Mouse (Mus musculus) heart, adult 9 months (tissue): ENCODE data around the gene Slc35f1.

Experiments
- DNase-seq, 2 experiments: peaks; one replicate each; pipeline ENCODE4 v3.0.0; 2022; ENCODE audit warnings: low spot score in 2 of 2

Gene Slc35f1

DNA sequence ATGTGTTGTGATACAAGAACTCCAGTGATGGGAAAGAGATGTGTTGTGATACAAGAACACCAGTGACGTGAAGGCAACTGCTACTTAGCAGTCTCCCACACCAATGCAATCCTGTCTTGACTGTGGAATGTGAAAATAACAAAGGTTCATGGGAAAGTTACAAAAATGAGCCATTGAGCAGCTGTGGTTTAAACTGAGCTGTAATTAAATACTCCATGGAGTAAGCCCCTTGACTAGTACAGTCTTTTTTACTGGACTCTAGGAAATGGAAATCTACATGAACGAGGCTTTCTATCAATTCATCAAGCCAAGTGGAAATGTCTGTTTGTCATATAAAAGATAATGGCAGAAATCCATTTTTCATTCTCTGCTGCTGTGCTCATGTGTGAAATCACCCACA lies 411.1 kb downstream of the Slc35f1 start:
- no peak for DNase-seq

DNA sequence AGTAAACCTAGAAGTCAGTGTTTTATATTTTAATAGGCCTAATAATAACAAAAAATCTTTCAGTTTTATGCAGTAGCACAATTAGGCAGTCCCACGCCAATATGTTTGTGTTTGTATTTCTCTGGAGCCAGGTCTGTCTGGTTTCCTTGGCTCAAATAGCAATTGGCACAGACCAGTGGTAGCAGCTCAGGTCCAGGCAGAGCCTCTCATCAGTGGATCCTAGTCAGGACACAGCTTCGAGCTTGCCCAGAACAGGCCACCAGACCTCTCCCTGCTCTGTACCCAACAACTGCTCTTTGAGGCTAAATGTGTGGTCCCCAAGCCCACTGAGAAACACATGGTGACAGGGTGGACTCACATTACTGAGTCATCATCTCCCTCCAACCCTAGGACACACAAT lies 412.1 kb downstream of the Slc35f1 start:
- DNase-seq, result no peak

DNA sequence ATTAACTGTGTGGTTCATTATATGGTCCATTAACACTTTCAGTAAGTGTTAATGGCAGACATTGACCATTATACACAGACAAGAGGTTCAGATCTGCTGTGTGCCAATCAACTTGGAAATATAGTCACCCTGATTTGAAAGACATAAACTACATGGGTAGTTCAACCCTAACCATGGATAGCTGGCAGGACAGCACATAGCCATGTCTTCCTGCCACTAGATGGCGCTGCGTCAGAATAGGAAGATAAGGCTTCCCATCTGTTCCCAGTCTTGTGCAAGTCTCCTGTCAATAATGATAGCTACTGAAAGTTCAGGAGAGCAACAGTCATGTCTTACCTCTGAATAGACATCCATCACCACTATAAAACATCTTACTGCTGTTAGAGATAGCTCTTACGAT lies 424.7 kb downstream of the Slc35f1 start:
- peak; percentile 10 to 54 for DNase-seq

DNA sequence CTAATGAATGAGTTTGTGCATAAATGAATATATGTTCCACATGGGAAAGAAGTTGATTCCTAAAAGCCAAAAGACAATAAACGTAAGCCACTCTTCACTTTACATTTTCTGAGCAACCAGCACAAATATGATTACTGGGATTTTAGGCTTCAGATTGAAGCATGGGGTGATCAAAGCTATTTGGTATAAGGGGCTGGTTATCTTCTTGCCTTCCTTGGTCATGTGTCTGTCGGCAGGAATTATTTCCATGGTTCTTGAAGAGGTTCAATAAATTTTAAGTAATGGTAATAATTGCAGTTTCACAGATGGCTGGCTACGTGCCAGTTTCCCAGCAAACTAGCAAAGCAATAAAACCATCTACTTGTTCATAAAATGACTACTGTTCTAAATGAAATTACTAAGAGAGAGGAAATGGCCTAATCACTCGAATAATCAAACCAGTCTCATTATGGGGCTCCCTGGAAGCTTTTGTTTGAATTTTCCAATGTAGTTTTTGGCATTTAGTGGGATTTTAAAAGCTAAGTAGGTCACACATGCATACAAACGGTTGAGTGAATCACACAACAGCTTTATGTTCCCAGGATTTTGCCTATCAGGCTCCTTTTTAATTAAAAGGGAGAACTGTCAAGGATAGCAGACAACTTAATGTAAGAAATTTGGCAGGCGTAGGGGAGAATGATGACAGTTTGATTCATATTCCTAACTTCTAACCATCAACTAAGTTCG lies 425.5 kb downstream of the Slc35f1 start:
- no peak for DNase-seq

DNA sequence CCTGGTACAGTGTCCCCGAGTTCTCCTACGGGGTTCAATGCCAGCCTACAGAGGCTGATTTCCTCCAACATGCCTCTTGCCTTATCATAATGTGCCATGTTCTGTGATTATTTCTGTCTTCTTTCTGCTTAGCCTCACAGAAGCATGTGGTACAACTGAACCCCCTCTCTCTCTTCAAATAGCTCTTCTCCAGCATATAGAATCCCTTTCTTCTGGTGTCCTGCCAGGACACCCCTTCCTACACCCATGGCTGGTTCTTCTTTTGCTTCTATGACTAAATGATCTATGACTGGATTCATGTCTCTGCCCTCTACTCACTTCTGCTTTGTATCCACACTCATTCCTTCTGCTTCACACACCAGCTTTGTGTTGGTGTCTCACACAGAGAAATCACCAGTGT lies 430.3 kb downstream of the Slc35f1 start:
- no peak for DNase-seq

DNA sequence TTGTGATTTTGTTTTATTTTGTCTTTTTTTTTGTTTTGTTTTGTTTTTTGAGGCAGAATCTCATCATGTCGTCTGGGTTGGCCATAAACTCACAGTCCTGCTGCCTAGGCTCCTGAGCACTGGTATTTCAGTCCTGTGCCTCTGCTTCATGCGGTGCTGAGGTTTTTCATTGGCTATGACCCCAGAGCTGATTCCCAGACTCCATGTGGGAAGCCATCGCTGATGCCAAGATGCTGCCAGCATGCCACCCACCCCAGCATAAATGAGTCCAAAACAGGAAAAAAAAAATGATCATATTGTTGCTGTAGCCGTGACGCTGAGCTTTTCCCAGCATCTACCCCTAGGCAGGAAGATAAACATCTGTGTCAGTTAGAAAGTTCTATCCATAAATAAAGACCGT lies 434.0 kb downstream of the Slc35f1 start:
- DNase-seq, result no peak

DNA sequence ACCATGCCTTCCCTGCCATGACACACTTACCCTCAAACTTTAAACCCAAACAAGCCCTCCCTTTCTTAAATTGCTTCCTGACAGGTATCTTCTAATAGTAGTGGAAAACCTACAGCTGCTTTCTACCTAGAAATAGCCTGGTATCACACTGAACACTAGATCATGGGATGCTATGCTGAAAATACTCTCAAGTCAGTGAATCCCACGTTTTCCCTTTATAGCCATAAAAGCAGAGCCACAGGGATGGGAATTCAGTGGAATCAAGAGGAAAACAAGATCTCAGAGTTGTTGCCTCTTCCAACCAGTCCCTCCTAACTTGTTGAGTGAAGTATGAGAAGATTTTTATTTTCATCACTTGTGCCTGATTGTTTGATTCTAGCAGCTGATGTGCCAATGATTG lies 442.4 kb downstream of the Slc35f1 start:
- no peak for DNase-seq

DNA sequence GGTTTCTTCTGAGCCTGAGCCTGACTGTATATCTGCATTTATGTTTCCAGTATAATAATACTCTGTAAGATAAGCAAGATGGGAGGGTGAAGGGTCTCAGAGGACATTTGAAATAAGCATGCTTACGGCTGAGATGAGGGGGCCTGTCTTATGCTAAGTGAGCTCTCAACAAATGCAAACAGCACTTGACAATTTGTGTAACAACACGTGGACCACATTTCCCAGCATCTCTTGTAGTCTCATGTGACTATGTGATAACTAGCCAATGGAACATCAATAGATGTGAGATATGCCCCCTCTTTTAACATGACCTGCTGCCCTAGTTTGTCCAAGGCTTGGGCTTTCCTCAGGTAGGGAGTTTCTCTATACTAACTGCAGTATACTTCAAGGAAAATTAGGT lies 460.0 kb downstream of the Slc35f1 start:
- no peak for DNase-seq

DNA sequence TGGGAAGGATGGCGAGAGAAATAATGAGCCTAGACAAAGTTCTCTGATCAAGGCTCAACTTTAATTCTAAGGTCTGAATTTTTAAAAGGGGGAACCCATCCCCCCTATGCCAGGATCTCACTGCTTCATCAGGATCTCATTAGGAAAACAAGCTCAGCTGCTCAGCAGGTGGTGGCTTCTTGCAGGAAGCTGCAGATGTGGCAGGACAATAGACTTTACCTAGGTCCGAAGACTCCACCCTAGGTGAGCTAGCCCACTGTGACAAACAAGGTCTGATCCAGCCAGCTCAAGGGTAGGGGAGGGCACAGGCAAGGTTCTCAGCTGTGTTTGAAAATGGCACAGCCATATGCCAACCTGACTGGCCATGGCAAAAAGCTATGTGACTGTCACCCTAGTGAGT lies 460.6 kb downstream of the Slc35f1 start:
- DNase-seq, result no peak

DNA sequence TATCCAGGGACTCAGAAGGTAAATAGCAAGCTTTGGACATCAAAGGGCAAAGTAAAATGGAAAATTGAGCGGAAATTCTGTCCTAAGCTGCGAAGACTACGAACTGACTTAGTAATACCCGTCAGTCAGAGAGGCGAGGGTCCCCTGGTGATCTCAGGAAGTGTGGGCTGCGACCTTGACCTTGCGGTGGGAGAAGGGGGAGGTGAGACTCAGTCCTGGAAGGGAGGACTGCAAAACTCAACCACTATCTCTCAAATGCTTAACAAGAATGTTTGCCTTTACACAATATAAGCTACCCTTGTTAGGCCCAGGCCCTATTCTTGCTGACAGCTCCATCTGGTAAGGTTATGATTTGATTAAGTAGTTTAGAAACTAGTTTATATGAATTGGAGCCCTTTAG lies 466.0 kb downstream of the Slc35f1 start:
- no peak for DNase-seq

DNA sequence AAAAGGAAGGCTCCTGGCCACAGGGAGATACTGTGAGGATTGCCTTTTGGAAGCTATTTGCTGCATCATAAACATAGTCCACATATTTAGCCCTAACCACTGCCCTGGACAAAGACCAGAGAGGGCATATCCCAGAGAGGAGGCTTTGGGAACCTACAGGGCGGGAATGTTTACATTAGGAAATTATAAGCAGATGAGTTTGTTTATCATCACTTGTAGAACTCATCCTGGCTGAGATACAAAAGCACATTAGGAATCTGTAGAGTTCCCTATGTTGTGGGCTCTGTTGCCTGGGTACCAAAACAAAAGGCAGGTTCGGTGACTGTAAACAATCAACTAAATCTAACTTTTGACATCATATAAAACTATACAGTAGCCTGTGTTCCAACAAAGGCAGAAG lies 467.4 kb downstream of the Slc35f1 start:
- no peak for DNase-seq
